Mouse (Mus musculus): Measurements from ENCODE around the gene Palmd.

GRCm38 (mm10) chr3:116917016-116917415 lies 51.8 kb downstream of the Palmd start:
- no peak for TF ChIP-seq CTCF (conservative IDR thresholded peaks at IDR 0.05; ENCODE audit: insufficient read depth, insufficient read length, low read depth, low read length)
- no peak for TF ChIP-seq POLR2A (IDR thresholded peaks at IDR 0.05; ENCODE audit: low read depth, low read length)

All from kidney, adult 2 months (tissue).